Mouse (Mus musculus) retina, postnatal 1 day (tissue): ENCODE results near the gene Lgi1.

Experiments
- DNase-seq: peaks from one replicate; pipeline ENCODE4 v3.0.0-alpha.2; 2012

Lgi1 gene

GRCm38 (mm10) chr19:38328010-38328409 lies 63.7 kb downstream of the Lgi1 start:
- DNase-seq, result no peak

DNA sequence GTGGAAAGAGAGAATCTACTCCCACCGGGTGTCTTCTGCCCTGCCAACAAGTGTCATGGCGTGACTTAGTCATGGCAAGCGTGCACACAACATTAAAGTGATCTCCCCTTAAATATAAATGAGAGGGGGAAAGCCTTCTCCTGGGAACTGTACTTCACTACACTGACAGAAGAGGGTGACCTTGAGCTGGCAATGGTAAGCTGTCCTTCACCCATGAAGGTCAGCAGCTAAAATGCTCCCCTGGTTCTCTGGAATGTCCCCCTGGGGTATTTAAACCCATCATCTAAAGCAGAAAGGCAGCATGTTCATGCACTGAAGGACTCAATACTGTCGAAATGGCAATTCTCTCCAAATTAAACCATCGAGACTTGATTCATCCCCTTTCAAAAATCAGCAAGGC lies 64.9 kb downstream of the Lgi1 start:
- DNase-seq, result no peak

GRCm38 (mm10) chr19:38331072-38331471 lies 66.7 kb downstream of the Lgi1 start:
- no peak for DNase-seq

- DNase-seq, result no peak
Observed at GRCm38 (mm10) chr19:38332245-38332644, 67.9 kb downstream of the Lgi1 start.

DNA sequence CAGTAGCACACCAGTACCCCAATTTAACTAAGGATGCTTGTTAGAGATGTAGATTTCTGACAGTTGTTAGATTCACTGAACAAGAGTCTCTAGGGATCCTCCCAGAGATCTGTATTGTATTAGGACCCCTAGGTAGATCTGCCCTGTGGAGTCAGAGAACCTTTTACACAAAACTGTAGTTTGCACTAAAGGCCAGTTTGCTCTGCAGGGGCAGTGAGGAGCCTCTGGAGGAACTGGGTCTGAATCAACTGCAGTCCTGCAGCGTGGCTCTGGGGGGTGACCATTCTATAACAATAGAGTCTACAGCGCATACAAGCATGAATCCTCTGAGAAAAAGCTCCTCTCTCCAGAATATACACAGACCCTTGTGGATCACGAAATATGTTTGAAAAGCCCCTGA lies 68.5 kb downstream of the Lgi1 start:
- DNase-seq, result no peak

DNA sequence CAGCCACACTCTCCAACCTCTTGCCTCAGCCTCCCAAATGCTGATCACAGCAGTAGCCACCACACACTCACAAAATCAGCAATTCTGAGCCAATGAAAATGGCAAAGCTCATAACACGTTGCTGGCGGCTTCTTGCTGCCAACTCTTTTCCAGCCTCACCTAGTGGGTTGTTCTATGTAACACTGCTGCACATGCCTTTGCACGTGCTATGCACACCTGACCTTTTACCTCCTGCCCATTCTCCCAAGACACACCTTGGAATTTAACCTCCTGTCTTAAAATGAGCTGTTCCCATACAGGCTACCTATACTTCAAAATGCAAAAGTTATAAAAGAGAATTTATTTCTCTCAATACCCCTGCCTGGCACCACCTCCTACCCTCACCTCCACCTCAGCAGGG lies 72.2 kb downstream of the Lgi1 start:
- no peak for DNase-seq

GRCm38 (mm10) chr19:38337332-38337731 lies 73.0 kb downstream of the Lgi1 start:
- DNase-seq, result no peak

DNA sequence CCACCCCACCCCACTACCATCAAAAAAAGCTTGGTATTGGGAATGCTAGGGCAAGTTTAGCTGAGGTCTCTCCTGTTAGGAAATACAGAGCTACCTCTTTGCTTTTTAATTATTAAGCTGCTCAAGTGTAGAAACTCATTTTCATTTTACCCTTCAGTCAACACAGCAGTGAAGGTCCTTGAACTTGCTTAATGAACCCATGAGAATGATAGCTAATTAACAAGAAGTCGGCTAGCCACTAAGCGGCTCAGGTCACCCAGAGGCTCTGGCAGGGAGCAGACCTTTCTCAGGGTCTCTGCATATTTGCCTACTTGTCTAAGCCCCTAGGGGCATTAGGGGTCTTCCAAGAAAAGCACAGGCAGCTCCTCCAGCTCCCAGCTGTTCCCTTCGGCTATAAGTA lies 75.4 kb downstream of the Lgi1 start:
- DNase-seq, result peak; percentile 40

GRCm38 (mm10) chr19:38343246-38343645 lies 78.9 kb downstream of the Lgi1 start:
- no peak for DNase-seq

DNA sequence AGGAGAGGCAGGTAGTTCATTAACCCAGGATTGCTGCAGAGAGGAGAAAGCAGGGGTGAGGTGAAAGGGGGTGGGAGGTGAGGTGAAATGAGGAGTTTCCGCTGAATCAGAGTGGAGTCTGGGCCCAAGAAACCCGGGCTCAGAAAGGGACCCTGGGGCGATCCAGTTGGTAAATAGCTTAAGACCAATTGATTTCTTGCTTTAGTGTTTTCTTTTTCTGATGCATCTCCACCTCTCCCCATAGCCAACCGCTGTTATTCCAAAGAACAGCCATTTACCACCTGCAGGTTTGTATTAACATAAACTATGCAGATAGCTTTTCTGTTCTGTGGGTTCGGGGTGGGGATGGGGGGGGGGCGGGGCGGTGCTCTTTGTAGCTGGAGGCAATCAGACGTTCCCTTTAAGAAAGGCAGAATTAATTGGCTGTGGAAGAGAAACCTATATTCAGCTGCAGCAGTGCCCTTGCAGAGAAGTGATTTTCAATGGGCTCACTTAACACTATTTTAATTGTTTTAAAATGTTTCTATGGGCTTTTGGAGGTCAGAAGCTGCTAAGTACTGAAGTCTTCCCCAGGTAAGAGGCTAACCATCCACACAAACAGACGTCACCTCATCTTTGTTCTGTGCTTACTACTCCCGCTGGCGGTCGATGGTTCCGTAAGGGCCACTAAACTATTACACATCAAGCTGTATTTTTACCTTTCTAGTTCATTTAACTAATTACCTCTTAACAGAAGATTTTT lies 84.1 kb downstream of the Lgi1 start:
- no peak for DNase-seq

GRCm38 (mm10) chr19:38349013-38349341 lies 84.6 kb downstream of the Lgi1 start:
- DNase-seq, result no peak

DNA sequence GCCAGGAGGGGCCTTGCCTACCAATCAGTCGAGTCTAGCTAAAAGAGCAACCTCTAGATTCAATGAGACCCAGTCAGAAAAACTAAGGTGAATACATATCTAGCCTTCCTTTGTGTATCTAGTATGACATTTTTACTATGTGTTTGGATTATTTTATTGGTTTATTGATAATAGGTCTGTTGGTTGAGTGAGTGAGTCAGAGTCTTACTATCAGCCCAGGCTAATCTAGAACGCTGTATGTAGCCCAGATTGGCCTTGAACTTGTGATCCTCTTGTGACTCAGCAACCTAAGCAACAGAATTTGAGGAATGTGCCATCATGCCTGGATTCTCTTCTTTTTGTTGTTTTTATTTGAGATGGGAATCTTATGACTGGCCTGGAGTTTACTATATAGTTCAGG lies 86.9 kb downstream of the Lgi1 start:
- DNase-seq, result no peak

DNA sequence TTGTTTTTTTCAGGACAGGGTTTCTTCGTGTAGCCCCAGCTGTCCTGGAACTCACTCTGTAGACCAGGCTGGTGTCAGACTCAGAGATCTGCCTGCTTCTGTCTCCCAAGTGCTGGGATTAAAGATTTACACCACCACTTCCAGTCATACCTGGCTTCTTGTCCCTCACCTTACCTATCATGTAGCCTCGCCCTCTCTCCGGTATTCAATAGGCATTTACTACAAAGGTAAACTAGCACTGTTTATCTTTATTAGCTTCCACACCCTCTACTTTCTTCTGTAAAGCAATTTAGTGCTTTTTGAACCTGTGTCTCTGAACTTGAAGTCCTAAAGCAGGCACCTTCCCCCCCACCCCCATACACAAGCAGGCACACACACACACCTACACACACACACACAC lies 87.4 kb downstream of the Lgi1 start:
- no peak for DNase-seq

DNA sequence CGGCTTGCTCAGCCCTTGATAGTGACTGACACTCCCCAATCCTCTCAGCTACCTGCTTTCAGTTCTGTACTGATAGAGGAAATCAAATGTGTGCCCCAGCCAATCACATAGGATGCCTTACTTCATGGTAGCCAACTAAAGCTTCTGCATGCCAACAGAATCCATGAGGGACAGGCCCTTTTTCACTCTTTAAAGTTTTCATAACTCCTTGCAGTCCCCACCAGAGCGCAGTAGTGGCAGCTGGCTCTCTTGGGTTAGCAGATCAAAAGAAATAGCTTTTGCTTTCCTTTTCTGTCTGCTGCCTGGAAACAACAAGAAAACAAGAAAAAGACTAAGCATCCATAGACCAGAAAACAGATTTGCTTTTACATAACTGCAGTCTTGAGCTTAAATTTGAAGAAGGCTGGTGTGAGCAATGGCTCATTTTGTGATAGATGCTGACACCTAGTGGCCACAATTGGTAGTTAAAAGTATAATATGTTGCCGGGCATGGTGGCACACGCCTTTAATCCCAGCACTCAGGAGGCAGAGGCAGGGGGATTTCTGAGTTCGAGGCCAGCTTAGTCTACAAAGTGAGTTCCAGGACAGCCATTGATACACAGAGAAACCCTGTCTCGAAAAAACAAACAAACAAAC lies 88.3 kb downstream of the Lgi1 start:
- peak; percentile 80 for DNase-seq

GRCm38 (mm10) chr19:38354279-38354678 lies 89.9 kb downstream of the Lgi1 start:
- DNase-seq, result no peak

GRCm38 (mm10) chr19:38354819-38355360 lies 90.6 kb downstream of the Lgi1 start:
- DNase-seq, result no peak

- DNase-seq, result no peak
Observed at GRCm38 (mm10) chr19:38356211-38356828, 92.0 kb downstream of the Lgi1 start.

DNA sequence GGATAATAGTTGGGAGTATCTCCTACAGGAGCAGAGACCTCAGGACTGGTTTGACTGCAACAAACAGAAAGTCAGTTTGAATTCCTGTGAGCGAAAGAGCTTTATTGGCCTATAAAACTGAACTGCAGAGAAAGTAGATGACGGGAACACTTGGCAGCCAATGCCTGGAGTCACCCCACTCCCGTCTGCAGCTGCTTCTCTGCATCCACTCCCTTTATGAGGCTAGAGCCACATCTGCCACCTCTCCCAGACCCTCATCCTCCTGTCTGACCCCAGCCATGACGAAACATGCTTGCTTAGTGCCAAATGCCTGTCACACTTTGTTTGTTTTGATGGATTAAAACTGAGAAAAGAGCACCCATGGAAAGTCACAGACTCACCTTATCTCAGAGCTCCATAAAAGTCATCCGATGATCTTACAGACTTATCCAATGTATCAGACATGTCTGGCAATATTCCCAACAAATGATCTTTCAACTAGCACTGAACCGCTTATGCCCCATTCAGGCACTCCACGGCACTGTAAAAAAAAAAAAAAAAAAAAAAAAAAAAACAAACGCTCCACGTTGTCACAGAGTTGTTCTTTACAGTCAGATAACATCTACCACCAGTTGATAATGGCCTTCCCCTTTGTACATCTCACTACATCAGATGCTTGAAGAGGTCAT lies 93.8 kb downstream of the Lgi1 start:
- DNase-seq, result no peak

GRCm38 (mm10) chr19:38359287-38359686 lies 95.0 kb downstream of the Lgi1 start:
- no peak for DNase-seq
